Mouse (Mus musculus): ENCODE results near the gene Trim39.
"Not testable (repeated sequence)": the region's sequence is repeated elsewhere in the genome, so short reads cannot be mapped to it uniquely, and the experiment has no call there.

- not testable (repeated sequence) for TF ChIP-seq CTCF (IDR thresholded peaks at IDR 0.05; ENCODE audit: borderline replicate concordance, control insufficient read depth, extremely low read depth, insufficient read depth, low read length, poor library complexity); POLR2A (IDR thresholded peaks at IDR 0.05; ENCODE audit: control insufficient read depth, extremely low read depth, insufficient read depth, low read length, poor library complexity)
Measured at GRCm38 (mm10) chr17:36235300-36235699, 36.7 kb downstream of the Trim39 start.

Data from thymus, adult 2 months (tissue).